Mouse (Mus musculus): ENCODE results near the gene Wdr66.

GRCm38 (mm10) chr5:123345853-123346654 lies 94.2 kb downstream of the Wdr66 start:
- TF ChIP-seq POLR2A (IDR thresholded peaks at IDR 0.05; ENCODE audit: borderline replicate concordance, insufficient read depth, low read length) (no peak), CTCF (IDR thresholded peaks at IDR 0.05; ENCODE audit: borderline replicate concordance, insufficient read depth, low read depth, low read length) (no peak)
